Mouse (Mus musculus) heart, embryonic 11.5 days (tissue): ENCODE data around the gene Trnt1. TPM values are rescaled to one million over a fixed set of nuclear protein-coding genes. Genes with fewer than 3 reads are reported as not detected.
A peak's percentile ranks its signal among the peaks of the same experiment; 100 is the strongest.

ENCODE experiments used
- ATAC-seq: fragments of 200-750 bp; cut with Nextera tagmentation; replicated peaks from 2 replicates; pipeline ENCODE4 v1.8.0; 2017; ENCODE audit warnings: moderate library complexity; ENCODE audit not compliant: insufficient number of reproducible peaks, low FRiP score, low TSS enrichment
- H3K27ac ChIP-seq: fragments of 300-500 bp; sonication (generic); 2 replicates; pipeline ENCODE4 v1.5.1; 2014; ENCODE audit warnings: mild to moderate bottlenecking, low read depth, low read length
- H3K27me3 ChIP-seq: fragments of 300-500 bp; sonication (generic); 2 replicates; pipeline ENCODE4 v1.6.1; 2014; ENCODE audit warnings: mild to moderate bottlenecking, low read length, mixed read lengths; ENCODE audit not compliant: control insufficient read depth, insufficient read depth
- H3K36me3 ChIP-seq: fragments of 300-500 bp; sonication (generic); 2 replicates; pipeline ENCODE4 v1.6.1; 2014; ENCODE audit warnings: mild to moderate bottlenecking, low read length, moderate library complexity, mixed read lengths; ENCODE audit not compliant: control insufficient read depth, insufficient read depth
- H3K4me1 ChIP-seq: fragments of 300-500 bp; sonication (generic); 2 replicates; pipeline ENCODE4 v1.6.1; 2014; ENCODE audit warnings: low read length; ENCODE audit not compliant: control insufficient read depth, insufficient read depth
- H3K4me2 ChIP-seq: fragments of 300-500 bp; sonication (generic); 2 replicates; pipeline ENCODE4 v1.6.1; 2014; ENCODE audit warnings: mild to moderate bottlenecking, moderate library complexity
- H3K4me3 ChIP-seq: fragments of 300-500 bp; sonication (generic); 2 replicates; pipeline ENCODE4 v1.5.1; 2014; ENCODE audit warnings: low read depth, low read length
- H3K9ac ChIP-seq: fragments of 300-500 bp; sonication (generic); 2 replicates; pipeline ENCODE4 v1.6.1; 2014; ENCODE audit warnings: mild to moderate bottlenecking, low read depth, low read length, moderate library complexity
- H3K9me3 ChIP-seq: fragments of 300-500 bp; sonication (generic); replicated peaks from 2 replicates; pipeline ENCODE4 v1.6.1; 2016; ENCODE audit warnings: low read length; ENCODE audit not compliant: control insufficient read depth
- WGBS: fragments of 180-500 bp; shearing (Covaris S2); extraction: QIAGEN DNeasy Blood & Tissue Kit; methylation state at CpG from one replicate; pipeline ENCODE4 v1.1.7; 2014; ENCODE audit not compliant: insufficient replicate concordance; 5-methylcytosine and 5-hydroxymethylcytosine counted together
- polyA plus RNA-seq: library from polyadenylated mRNA; unstranded; fragments of >200 nt; fragmentation: Nextera tagmentation; extraction: Ambion mirVana; gene quantifications from 2 replicates; pipeline ENCODE4 v1.2.1, GENCODE M21; 2014

Gene Trnt1
- polyA plus RNA-seq, 1 experiment from 2014 or later, result 52.4 TPM

- no peak overlapping the region for H3K4me2 ChIP-seq
- no peak overlapping the region for H3K9ac ChIP-seq
- H3K4me1 ChIP-seq, result peaks cover under 1% of the 10 kb centered on the region; the same call in 1 of the 2 replicates
- WGBS, result 92% methylated on average over 10 of the region's 10 CpGs
- no peaks in the 10 kb centered on the region for H3K9me3 ChIP-seq
- no peaks in the 10 kb centered on the region for H3K36me3 ChIP-seq
- no peaks in the 10 kb centered on the region for H3K27me3 ChIP-seq
- H3K4me3 ChIP-seq, result no peak overlapping the region
- no peak for ATAC-seq
- H3K27ac ChIP-seq, result no peak overlapping the region
These were observed 24.7 kb downstream of the Trnt1 start for GRCm38 (mm10) chr6:106793621-106794020.

- 83% methylated on average over 13 of the region's 13 CpGs for WGBS
- Histone ChIP-seq H3K9me3 (no peaks in the 10 kb centered on the region), H3K27ac (no peak overlapping the region), H3K4me1 (peaks cover 7% of the 10 kb centered on the region), H3K4me2 (no peak overlapping the region), H3K36me3 (no peaks in the 10 kb centered on the region), H3K4me3 (no peak overlapping the region), H3K27me3 (no peaks in the 10 kb centered on the region), H3K9ac (no peak overlapping the region)
- ATAC-seq, result no peak
These were observed 25.3 kb downstream of the Trnt1 start for GRCm38 (mm10) chr6:106794094-106794814.

GRCm38 (mm10) chr6:106799333-106800226, 30.7 kb downstream of the Trnt1 start, which contains the start of gene Crbn:
TSS of gene Crbn (minus strand) at chr6:106800077.
- WGBS, result 2% methylated on average over 54 of the region's 57 CpGs
- Histone ChIP-seq H3K9ac (peak within 1 kb of the TSS; percentile 86), H3K27ac (no peak within 1 kb of the TSS)

GRCm38 (mm10) chr6:106800227-106800557, 31.3 kb downstream of the Trnt1 start:
- H3K9me3 ChIP-seq, result no peaks in the 10 kb centered on the region
- 0 out of 2 replicates have a peak overlapping the region, but pooled peaks have one; percentile 15 for H3K4me2 ChIP-seq
- peak overlapping the region; percentile 84 for H3K4me3 ChIP-seq
- no peak overlapping the region for H3K27ac ChIP-seq
- H3K27me3 ChIP-seq, result no peaks in the 10 kb centered on the region
- 0 out of 2 replicates have a peak overlapping the region, but pooled peaks have one; percentile 86 for H3K9ac ChIP-seq
- no peaks in the 10 kb centered on the region for H3K36me3 ChIP-seq
- WGBS, result 54% methylated on average over 5 of the region's 5 CpGs
- H3K4me1 ChIP-seq, result peaks cover 7% of the 10 kb centered on the region
- ATAC-seq, result no peak

More at GRCm38 (mm10) chr6:106799333-106800226, 30.7 kb downstream of the Trnt1 start, which contains the start of gene Crbn:
- Histone ChIP-seq H3K4me2 (peak within 1 kb of the TSS; percentile 94), H3K36me3 (no peaks in the 10 kb centered on the region), H3K27me3 (no peaks in the 10 kb centered on the region), H3K4me3 (peak within 1 kb of the TSS; percentile 84), H3K9me3 (no peaks in the 10 kb centered on the region), H3K4me1 (peaks cover 7% of the 10 kb centered on the region)
- ATAC-seq, result peak; percentile 92

- Histone ChIP-seq H3K9ac (no peak overlapping the region), H3K9me3 (no peaks in the 10 kb centered on the region), H3K27me3 (no peaks in the 10 kb centered on the region), H3K4me2 (no peak overlapping the region), H3K4me1 (no peaks in the 10 kb centered on the region), H3K36me3 (no peaks in the 10 kb centered on the region), H3K4me3 (no peak overlapping the region), H3K27ac (no peak overlapping the region)
- no peak for ATAC-seq
- WGBS, result 42% methylated on average over 2 of the region's 2 CpGs
These were observed 36.0 kb downstream of the Trnt1 start for GRCm38 (mm10) chr6:106804904-106805303.

- Histone ChIP-seq H3K9me3 (no peaks in the 10 kb centered on the region), H3K9ac (no peak overlapping the region)
These were observed 40.2 kb downstream of the Trnt1 start for GRCm38 (mm10) chr6:106809161-106809560.

GRCm38 (mm10) chr6:106810686-106811085, 41.8 kb downstream of the Trnt1 start:
- WGBS, result 74% methylated on average over 3 of the region's 3 CpGs
- no peak for ATAC-seq
- no peaks in the 10 kb centered on the region for H3K36me3 ChIP-seq
- H3K27ac ChIP-seq, result no peak overlapping the region
- H3K9ac ChIP-seq, result no peak overlapping the region
- H3K4me3 ChIP-seq, result no peak overlapping the region
- no peak overlapping the region for H3K4me2 ChIP-seq
- no peaks in the 10 kb centered on the region for H3K9me3 ChIP-seq
- H3K4me1 ChIP-seq, result no peaks in the 10 kb centered on the region
- H3K27me3 ChIP-seq, result no peaks in the 10 kb centered on the region

More at GRCm38 (mm10) chr6:106809161-106809560, 40.2 kb downstream of the Trnt1 start:
- no peaks in the 10 kb centered on the region for H3K27me3 ChIP-seq
- no peak overlapping the region for H3K4me3 ChIP-seq
- no peak overlapping the region for H3K4me2 ChIP-seq
- no peaks in the 10 kb centered on the region for H3K4me1 ChIP-seq
- ATAC-seq, result no peak
- WGBS, result 53% methylated on average over 2 of the region's 2 CpGs
- H3K36me3 ChIP-seq, result no peaks in the 10 kb centered on the region
- no peak overlapping the region for H3K27ac ChIP-seq

- H3K9me3 ChIP-seq, result no peaks in the 10 kb centered on the region
- H3K9ac ChIP-seq, result no peak overlapping the region
- no peak for ATAC-seq
- no peaks in the 10 kb centered on the region for H3K36me3 ChIP-seq
- H3K27ac ChIP-seq, result no peak overlapping the region
- H3K4me3 ChIP-seq, result no peak overlapping the region
- H3K4me1 ChIP-seq, result no peaks in the 10 kb centered on the region
- no peak overlapping the region for H3K4me2 ChIP-seq
- H3K27me3 ChIP-seq, result no peaks in the 10 kb centered on the region
These were observed 50.3 kb downstream of the Trnt1 start for GRCm38 (mm10) chr6:106819246-106819645.
